Mouse (Mus musculus) midbrain, embryonic 11.5 days (tissue): ENCODE data around the gene Tesk2. TPM values are rescaled to one million over a fixed set of nuclear protein-coding genes. Genes with fewer than 3 reads are reported as not detected.

Experiments
- ATAC-seq: fragments of 200-750 bp; cut with Nextera tagmentation; 2 replicates; pipeline ENCODE4 v1.8.0; 2017; ENCODE audit warnings: moderate TSS enrichment, moderate library complexity; ENCODE audit not compliant: low FRiP score
- DNase-seq: peaks from one replicate; pipeline ENCODE4 v3.0.0; 2015; ENCODE audit warnings: low spot score; ENCODE audit errors: missing footprints
- H3K27ac ChIP-seq: fragments of 300-500 bp; sonication (generic); 2 replicates; pipeline ENCODE4 v1.5.1; 2014; ENCODE audit warnings: low read depth, low read length
- H3K27me3 ChIP-seq: fragments of 300-500 bp; sonication (generic); 2 replicates; pipeline ENCODE4 v1.6.1; 2014; ENCODE audit warnings: mild to moderate bottlenecking, low read length, moderate library complexity, mixed read lengths; ENCODE audit not compliant: control insufficient read depth, insufficient read depth
- H3K36me3 ChIP-seq: fragments of 300-500 bp; sonication (generic); 2 replicates; pipeline ENCODE4 v1.6.1; 2014; ENCODE audit warnings: mild to moderate bottlenecking, low read length, moderate library complexity, mixed read lengths; ENCODE audit not compliant: control insufficient read depth, insufficient read depth
- H3K4me1 ChIP-seq: fragments of 300-500 bp; sonication (generic); 2 replicates; pipeline ENCODE4 v1.6.1; 2014; ENCODE audit warnings: low read length; ENCODE audit not compliant: control insufficient read depth, insufficient read depth
- H3K4me2 ChIP-seq: fragments of 300-500 bp; sonication (generic); 2 replicates; pipeline ENCODE4 v1.6.1; 2014; ENCODE audit warnings: mild to moderate bottlenecking, moderate library complexity
- H3K4me3 ChIP-seq: fragments of 300-500 bp; sonication (generic); 2 replicates; pipeline ENCODE4 v1.5.1; 2014; ENCODE audit warnings: low read depth, low read length
- H3K9ac ChIP-seq: fragments of 300-500 bp; sonication (generic); 2 replicates; pipeline ENCODE4 v1.6.1; 2014; ENCODE audit warnings: low read length
- H3K9me3 ChIP-seq: fragments of 300-500 bp; sonication (generic); 2 replicates; pipeline ENCODE4 v1.6.1; 2016; ENCODE audit warnings: low read length; ENCODE audit not compliant: control insufficient read depth
- WGBS: fragments of 180-500 bp; shearing (Covaris S2); extraction: QIAGEN DNeasy Blood & Tissue Kit; methylation state at CpG from one replicate; pipeline ENCODE4 v1.1.7; 2014; 5-methylcytosine and 5-hydroxymethylcytosine counted together
- polyA plus RNA-seq: library from polyadenylated mRNA; unstranded; fragments of >200 nt; fragmentation: Nextera tagmentation; extraction: Ambion mirVana; gene quantifications from 2 replicates; pipeline ENCODE4 v1.2.1, GENCODE M21; 2014

Tesk2 gene
- polyA plus RNA-seq, 1 experiment from 2014 or later: 6.1 TPM

DNA sequence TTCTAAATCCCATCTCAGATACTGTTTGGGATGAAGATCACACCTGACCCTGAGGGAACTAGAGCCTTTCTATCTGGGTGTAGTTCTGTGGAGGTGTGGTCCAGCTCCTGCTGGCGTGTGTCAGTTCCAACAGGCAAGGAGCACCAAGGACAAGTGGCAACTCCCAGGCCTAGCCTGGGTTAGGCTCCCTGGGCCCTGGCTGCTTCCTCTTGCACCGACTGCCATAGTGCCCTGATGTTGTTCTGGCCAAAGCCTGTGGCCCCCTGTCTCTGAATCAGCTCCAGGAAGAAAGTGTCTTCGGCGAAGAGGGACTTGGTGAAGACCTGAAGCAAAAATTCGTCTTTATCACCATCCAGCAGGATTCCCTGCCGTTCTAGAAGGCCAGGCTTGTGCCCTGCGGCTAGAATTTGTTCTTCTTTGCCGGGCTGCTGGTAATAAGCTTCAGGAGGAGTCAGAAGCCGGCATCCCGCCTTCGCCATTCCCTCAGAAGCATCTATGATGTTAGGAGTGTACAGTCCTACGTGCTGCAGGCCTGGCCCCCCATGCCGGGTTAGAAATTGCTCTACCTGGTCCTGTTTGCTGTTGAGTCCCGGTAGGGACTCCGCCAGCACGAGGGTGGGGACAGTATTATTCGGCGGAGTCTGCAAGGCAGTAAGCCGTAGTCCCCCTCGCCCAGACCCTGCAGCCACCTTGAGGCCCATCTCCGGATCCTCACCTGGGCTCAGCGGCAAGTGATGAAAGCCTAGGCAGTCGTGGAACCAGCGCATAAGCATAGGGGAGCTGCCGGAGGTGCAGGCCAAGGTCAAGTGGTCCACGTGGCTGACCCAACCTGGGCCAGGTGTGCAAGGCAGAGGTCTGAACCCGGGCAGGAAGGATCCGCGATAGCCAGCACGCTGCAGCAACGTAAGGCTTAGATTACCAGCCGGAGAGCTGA, 99.5 kb downstream of the Tesk2 start:
- Histone ChIP-seq H3K9me3 (no peaks in the 10 kb centered on the region), H3K4me1 (peaks cover 11% of the 10 kb centered on the region), H3K27me3 (peaks cover 14% of the 10 kb centered on the region), H3K4me3 (peak overlapping the region; percentile 42), H3K4me2 (peak overlapping the region; percentile 96), H3K36me3 (0 out of 2 replicates have a peak, but pooled peaks cover 3% of the 10 kb centered on the region), H3K27ac (no peak overlapping the region), H3K9ac (peak overlapping the region; percentile 63)
- no peak for ATAC-seq
- DNase-seq: peak; percentile 88
- WGBS: 22% methylated on average over 32 of the region's 32 CpGs

DNA sequence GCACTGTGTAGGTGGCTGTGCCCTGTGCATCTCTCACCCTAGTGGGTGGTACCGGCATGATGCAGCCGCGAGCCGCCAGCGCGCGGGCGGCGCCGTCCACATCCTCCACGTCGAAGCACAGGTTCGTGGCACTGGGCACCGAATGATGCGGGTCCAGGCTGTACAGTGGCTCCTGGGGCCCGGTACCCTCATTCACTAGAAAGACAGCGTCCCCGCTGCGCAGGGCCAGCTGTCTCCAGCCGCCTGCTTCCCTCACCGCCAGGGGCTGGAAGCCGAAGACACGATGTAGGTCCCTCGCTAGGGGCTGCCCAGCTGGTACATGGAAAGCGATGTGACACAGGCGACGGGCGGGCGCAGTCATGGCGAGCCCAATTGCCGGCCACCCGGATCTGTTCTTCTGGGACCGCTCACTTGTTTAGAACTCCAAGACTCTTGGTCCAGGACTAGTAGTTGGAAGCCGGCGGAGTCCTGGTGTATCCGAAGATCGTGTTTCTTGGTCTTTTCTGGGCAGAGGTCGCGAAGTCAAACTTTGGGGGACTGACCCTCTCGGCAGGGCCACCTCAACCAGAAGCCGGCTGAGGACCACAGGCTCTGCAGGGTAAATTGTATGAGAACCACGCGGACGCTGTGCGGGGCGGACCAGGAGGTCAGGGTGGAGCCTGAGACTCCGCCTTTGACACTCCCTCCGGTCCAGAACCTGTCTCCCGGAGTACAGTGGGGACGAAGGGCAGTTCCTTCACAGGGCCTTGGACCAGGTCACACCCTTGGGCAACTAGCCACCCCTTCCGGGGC, 100.3 kb downstream of the Tesk2 start:
- Histone ChIP-seq H3K36me3 (0 out of 2 replicates have a peak, but pooled peaks cover 3% of the 10 kb centered on the region), H3K9me3 (no peaks in the 10 kb centered on the region), H3K27ac (no peak overlapping the region), H3K4me1 (peaks cover 11% of the 10 kb centered on the region), H3K27me3 (peaks cover 14% of the 10 kb centered on the region), H3K4me2 (peak overlapping the region; percentile 96), H3K9ac (peak overlapping the region; percentile 63), H3K4me3 (peak overlapping the region; percentile 42)
- ATAC-seq (peak; percentile 78), DNase-seq (peak; percentile 96)
- under 1% methylated on average over 51 of the region's 51 CpGs for WGBS

DNA sequence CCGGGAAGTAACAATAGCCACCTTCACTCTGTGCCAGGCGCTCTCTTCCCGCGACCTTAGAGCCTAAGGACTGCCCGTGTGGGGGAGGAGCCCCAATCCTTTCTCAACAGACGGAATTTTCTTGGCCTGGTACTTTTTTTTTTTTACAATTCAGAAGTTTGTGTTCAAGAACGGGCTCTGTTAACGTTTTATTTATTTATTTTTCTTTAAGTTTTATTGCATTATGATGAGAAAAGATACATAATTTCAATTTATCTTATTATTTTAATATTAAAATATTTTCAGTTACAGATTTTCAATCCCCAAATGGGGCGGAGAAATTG, 100.9 kb downstream of the Tesk2 start, which contains the start of gene Hpdl:
Gene Hpdl (minus strand): TSS at position 14 of the 323 bp plus-strand sequence.
- ATAC-seq (no peak; the same call in 1 of the 2 replicates), DNase-seq (no peak)
- Histone ChIP-seq H3K9me3 (no peaks in the 10 kb centered on the region), H3K27ac (no peak within 1 kb of the TSS), H3K27me3 (peaks cover 14% of the 10 kb centered on the region), H3K4me1 (peaks cover 11% of the 10 kb centered on the region), H3K9ac (peak within 1 kb of the TSS; percentile 63), H3K36me3 (0 out of 2 replicates have a peak, but pooled peaks cover 3% of the 10 kb centered on the region), H3K4me3 (peak within 1 kb of the TSS; percentile 42), H3K4me2 (peak within 1 kb of the TSS; percentile 96)
- WGBS: 12% methylated on average over 9 of the region's 9 CpGs

DNA sequence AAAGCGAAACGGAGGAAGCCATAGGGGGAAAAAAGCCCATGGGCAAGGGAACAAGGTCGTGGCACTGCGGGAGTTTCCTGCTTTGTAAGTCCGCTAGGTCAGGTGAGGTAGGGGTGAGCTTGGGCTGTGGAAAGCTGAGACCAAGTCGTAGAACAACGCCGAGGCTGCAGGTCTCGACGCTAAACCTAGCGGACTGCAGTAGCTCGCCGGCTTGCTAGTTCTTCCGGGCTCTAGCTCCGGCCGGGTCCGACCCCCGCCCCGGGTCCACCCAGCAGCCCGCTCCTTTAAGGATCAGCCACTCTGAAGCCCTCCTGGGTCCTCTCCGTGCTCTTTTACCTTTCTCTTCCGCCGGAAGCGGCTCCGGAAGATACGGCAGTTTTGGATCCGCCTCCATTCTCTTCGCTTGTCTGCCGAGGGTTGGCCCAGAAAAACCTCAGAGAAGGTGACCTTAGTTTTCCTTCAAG, 103.8 kb downstream of the Tesk2 start:
- under 1% methylated on average over 29 of the region's 29 CpGs for WGBS
- peak overlapping the region; percentile 78 for H3K4me2 ChIP-seq
- peaks cover 14% of the 10 kb centered on the region for H3K27me3 ChIP-seq
- no peaks in the 10 kb centered on the region for H3K9me3 ChIP-seq
- DNase-seq (peak; percentile 96), ATAC-seq (peak; percentile 43)
- no peak overlapping the region; the same call in 1 of the 2 replicates for H3K27ac ChIP-seq
- H3K4me3 ChIP-seq: peak overlapping the region; percentile 50
- peak overlapping the region; percentile 82 for H3K9ac ChIP-seq
- peaks cover 15% of the 10 kb centered on the region for H3K4me1 ChIP-seq
- no peaks in the 10 kb centered on the region for H3K36me3 ChIP-seq

DNA sequence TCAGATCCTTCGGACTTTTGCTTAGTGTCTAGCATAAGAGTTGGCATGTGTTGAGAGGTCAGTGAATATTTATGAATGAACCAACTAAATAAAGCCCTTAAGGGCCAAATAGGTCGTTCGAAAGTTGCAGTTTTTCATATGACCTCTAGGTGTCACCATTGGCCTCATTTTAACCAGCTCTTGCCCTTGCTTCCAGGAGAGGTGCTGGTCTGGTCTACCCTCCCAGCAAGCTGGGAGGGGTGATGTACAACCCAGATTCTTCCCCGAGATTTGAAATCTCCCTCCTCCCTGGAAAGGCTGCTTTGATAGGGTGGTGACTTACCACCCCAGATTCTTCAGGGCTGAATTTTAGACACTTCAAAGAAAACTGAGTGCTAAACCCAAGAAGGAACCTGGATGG, 107.1 kb downstream of the Tesk2 start:
- no peak overlapping the region for H3K9ac ChIP-seq
- WGBS: 2% methylated on average over 4 of the region's 4 CpGs
- peak; percentile 95 for DNase-seq

DNA sequence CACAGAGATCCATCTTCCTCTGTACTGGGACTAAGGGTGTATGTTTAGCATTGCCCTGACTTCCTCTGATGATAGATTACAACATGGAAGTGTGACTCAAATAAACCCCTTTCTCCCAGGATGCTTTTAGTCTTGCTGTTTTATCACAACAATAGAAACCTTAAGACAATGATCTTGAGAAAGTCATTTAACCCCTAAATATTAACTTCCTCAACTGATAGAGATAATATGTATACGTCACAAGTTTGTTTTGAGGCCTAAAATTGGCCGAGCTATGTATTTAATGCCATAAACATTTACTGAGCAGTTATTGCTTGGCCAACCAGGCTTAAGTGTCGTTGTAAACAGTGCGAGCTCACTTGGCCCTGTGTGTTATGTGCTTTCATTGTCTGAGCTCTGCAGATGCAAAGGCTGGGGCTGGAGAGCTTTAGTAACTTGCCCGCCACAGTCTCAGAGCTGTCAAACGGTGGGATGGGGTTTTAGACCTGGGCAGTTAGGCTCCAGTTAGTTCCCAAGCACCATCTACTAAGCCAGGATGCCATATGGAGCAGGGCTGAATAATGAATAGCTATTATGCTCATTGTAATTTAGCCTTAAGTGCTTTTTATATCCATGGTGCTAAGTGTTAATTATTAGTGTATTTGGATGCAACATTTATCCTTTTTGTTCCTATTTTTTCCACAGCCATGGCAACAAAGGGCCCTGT, 108.8 kb downstream of the Tesk2 start:
- ATAC-seq (peak; percentile 19; the same call in 1 of the 2 replicates), DNase-seq (no peak)
- peak overlapping the region; percentile 65 for H3K27ac ChIP-seq
- WGBS: 31% methylated on average over 6 of the region's 6 CpGs
- no peaks in the 10 kb centered on the region for H3K9me3 ChIP-seq
- H3K36me3 ChIP-seq: no peaks in the 10 kb centered on the region
- H3K9ac ChIP-seq: peak overlapping the region; percentile 53
- H3K27me3 ChIP-seq: no peaks in the 10 kb centered on the region
- H3K4me3 ChIP-seq: no peak overlapping the region
- peak overlapping the region; percentile 13; the same call in 1 of the 2 replicates for H3K4me2 ChIP-seq
- H3K4me1 ChIP-seq: peaks cover 15% of the 10 kb centered on the region

More for the DNA sequence above, 107.1 kb downstream of the Tesk2 start:
- H3K36me3 ChIP-seq: no peaks in the 10 kb centered on the region
- peak; percentile 52 for ATAC-seq
- H3K27me3 ChIP-seq: no peaks in the 10 kb centered on the region
- H3K4me2 ChIP-seq: no peak overlapping the region
- no peak overlapping the region for H3K27ac ChIP-seq
- no peak overlapping the region for H3K4me3 ChIP-seq
- peaks cover 18% of the 10 kb centered on the region for H3K4me1 ChIP-seq
- no peaks in the 10 kb centered on the region for H3K9me3 ChIP-seq

DNA sequence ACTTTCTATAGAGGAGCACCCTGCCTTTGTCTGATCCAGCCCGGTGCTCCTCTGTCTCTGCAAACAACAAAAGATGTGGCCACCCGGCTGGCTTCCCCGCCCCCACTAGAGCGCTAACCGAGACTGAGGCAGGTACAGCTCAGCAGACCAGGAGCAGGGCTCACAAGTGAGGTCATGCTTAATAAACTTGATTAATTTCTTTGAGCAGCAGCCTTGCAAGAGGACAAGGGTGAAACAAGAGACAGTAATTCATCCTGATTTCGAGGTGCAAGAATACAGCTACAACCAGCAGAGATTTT, 109.3 kb downstream of the Tesk2 start:
- no peaks in the 10 kb centered on the region for H3K36me3 ChIP-seq
- WGBS: 7% methylated on average over 6 of the region's 6 CpGs
- H3K9me3 ChIP-seq: no peaks in the 10 kb centered on the region
- H3K4me1 ChIP-seq: peaks cover 15% of the 10 kb centered on the region
- DNase-seq (peak; percentile 92), ATAC-seq (peak; percentile 73)
- H3K27ac ChIP-seq: peak overlapping the region; percentile 65
- no peak overlapping the region for H3K4me3 ChIP-seq
- peak overlapping the region; percentile 13; the same call in 1 of the 2 replicates for H3K4me2 ChIP-seq
- H3K27me3 ChIP-seq: no peaks in the 10 kb centered on the region
- H3K9ac ChIP-seq: peak overlapping the region; percentile 53

DNA sequence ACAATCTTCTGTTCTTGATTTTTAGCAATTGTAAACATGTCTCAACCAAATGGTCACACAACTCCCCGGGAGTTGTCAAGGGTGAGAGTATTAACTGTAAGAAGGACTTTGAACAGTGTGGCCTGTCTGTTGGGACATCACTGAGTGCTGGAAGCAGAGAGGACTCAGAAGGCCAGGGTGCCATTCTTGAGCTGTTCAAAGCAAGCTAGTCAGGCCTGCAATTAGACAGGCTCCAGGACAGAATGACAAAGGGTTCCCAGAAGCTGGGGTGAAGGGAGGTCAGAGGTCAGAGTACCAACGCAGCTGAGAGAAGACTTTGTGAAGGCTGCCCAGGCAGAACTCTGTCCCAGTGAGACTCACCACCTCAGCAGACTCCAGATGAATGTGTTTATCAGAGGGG, 118.3 kb downstream of the Tesk2 start:
- Histone ChIP-seq H3K27me3 (no peaks in the 10 kb centered on the region), H3K4me3 (no peak overlapping the region), H3K9ac (no peak overlapping the region), H3K9me3 (no peaks in the 10 kb centered on the region), H3K36me3 (no peaks in the 10 kb centered on the region), H3K4me1 (no peaks in the 10 kb centered on the region), H3K4me2 (no peak overlapping the region), H3K27ac (no peak overlapping the region)
- WGBS: 17% methylated on average over 2 of the region's 2 CpGs
- DNase-seq (peak; percentile 81), ATAC-seq (no peak)
